Mouse (Mus musculus) cerebellum, adult 2 months (tissue): Measurements from ENCODE around the gene Galk1.

ENCODE experiments used
- CTCF ChIP-seq: fragments of 200-500 bp; IDR thresholded peaks from 2 replicates; pipeline ENCODE4 v1.5.1; 2011; ENCODE audit warnings: low read depth, mild to moderate bottlenecking, control low read depth, low read length, moderate library complexity, borderline replicate concordance; ENCODE audit not compliant: insufficient read depth
- POLR2A ChIP-seq: fragments of 200-500 bp; IDR thresholded peaks from 2 replicates; pipeline ENCODE4 v1.6.1; 2011; ENCODE audit warnings: low read length, control low read depth, borderline replicate concordance; ENCODE audit not compliant: insufficient read depth

DNA sequence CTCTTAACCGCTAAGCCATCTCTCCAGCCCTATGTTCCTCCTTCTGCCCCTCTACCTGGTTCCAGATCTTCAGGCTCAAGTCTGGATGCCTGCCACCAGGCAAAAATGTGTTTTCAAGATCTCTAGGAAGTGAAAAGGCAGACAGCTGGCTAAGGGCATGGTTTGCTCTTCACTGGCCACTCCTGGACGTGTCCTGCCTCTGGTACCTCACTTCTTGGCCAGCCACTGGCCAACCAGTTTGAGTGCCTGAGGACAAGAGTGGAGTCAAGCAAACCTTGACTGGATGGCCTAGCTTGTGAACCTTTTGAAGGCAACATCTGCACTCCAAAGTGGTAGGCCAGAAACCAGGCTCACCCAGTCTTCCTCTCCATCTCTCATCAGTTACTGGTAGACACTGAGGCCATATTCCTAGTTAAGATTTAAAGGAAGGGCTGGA lies 7.5 kb upstream of the Galk1 start:
- TF ChIP-seq CTCF, result no peak
- no peak for TF ChIP-seq POLR2A
